Mouse (Mus musculus): ENCODE measurements around the gene Trpm3. TPM values are rescaled to one million over a fixed set of nuclear protein-coding genes. Genes with fewer than 3 reads are reported as not detected.
A peak's percentile ranks its signal among the peaks of the same experiment; 100 is the strongest.

Gene Trpm3
- total RNA-seq, 2 experiments from 2014 or later = 34.1 to 44.8 TPM

- peak; percentile 84 to 90 for DNase-seq (ENCODE audit: low spot score in 2 of 2)
Measured at GRCm38 (mm10) chr19:22915868-22916642, 777.2 kb downstream of the Trpm3 start.

GRCm38 (mm10) chr19:22916643-22917344, 777.9 kb downstream of the Trpm3 start:
- peak; percentile 94 for DNase-seq (ENCODE audit: low spot score in 2 of 2)

- DNase-seq (ENCODE audit: low spot score in 2 of 2) = no peak
Measured at GRCm38 (mm10) chr19:22917345-22917735, 778.5 kb downstream of the Trpm3 start.

- DNase-seq (ENCODE audit: low spot score in 2 of 2) = no peak
Measured at GRCm38 (mm10) chr19:22920949-22921348, 782.1 kb downstream of the Trpm3 start.

GRCm38 (mm10) chr19:22922871-22923670, 784.2 kb downstream of the Trpm3 start:
- DNase-seq (ENCODE audit: low spot score in 2 of 2) = no peak

DNA sequence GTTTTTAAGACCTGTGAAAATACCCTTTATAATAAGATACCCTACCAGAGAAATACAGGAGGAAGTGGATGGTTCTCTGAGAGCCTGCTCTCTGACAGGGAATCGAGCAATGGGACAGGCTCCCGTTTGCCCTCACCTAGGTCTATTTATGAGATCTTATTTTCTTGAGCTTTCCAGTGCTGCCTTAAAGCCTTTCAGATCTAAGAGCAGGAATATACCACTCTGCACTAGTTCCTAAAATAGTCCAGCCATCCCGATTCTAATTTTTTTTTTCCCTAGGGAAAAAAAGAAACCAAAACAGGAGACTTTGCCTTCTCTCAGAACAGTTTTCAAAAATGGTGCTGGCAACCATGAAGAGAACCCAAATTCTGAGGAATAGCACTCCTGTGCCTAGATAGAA, 786.4 kb downstream of the Trpm3 start:
- DNase-seq (ENCODE audit: low spot score in 2 of 2) = no peak

GRCm38 (mm10) chr19:22926753-22927152, 787.9 kb downstream of the Trpm3 start:
- DNase-seq (ENCODE audit: low spot score in 2 of 2) = no peak

- no peak for DNase-seq (ENCODE audit: low spot score in 2 of 2)
Measured at GRCm38 (mm10) chr19:22928366-22928765, 789.5 kb downstream of the Trpm3 start.

DNA sequence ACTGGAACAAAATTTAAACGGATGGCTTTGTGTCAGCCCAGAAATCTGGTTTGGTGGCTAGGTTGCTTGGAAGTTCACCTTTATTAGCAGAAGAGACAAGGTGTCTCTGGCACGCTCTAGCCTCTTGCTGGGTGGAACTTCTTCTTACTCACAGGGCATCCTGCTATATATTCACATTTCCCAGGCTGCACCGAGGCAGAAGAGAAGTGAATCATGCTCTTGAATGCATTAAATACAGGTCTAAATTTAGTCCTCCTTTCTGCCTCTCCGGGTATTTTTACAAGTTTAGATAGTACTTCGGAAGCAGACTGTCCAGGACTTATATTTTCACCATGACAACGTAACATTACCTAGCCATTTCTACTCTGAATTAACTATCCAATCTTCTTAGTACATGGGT, 790.9 kb downstream of the Trpm3 start:
- DNase-seq (ENCODE audit: low spot score in 2 of 2) = no peak

DNA sequence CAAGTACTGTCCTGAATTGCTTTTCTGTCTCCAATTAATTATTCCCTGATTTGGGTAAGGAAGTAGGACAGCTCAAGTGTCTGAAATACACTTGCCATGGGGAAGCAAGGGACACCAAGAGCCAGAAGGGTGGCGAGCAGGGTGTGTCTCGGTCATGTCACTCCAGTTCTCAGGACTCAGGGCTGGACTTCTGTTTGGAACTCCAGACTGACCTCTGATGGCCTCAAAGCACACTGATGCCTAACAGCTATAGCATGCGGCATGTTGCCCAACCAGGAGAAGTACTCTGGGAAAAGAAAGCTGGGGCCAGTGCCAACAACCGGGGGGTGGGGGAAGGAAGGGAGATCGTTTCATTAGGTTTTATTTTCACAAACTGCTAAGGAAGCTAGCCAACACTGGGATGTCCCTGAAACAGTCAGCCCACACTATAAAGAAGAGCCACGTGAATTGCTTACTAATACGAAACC, 791.6 kb downstream of the Trpm3 start:
- DNase-seq (ENCODE audit: low spot score in 2 of 2) = peak; percentile 51 to 59

- DNase-seq (ENCODE audit: low spot score in 2 of 2) = no peak
Measured at GRCm38 (mm10) chr19:22931006-22931405, 792.2 kb downstream of the Trpm3 start.

GRCm38 (mm10) chr19:22935067-22935466, 796.2 kb downstream of the Trpm3 start:
- no peak for DNase-seq (ENCODE audit: low spot score in 2 of 2)

- no peak for DNase-seq (ENCODE audit: low spot score in 2 of 2)
Measured at GRCm38 (mm10) chr19:22938848-22939724, 800.2 kb downstream of the Trpm3 start.

- DNase-seq (ENCODE audit: low spot score in 2 of 2) = no peak
Measured at GRCm38 (mm10) chr19:22939836-22940235, 801.0 kb downstream of the Trpm3 start.

DNA sequence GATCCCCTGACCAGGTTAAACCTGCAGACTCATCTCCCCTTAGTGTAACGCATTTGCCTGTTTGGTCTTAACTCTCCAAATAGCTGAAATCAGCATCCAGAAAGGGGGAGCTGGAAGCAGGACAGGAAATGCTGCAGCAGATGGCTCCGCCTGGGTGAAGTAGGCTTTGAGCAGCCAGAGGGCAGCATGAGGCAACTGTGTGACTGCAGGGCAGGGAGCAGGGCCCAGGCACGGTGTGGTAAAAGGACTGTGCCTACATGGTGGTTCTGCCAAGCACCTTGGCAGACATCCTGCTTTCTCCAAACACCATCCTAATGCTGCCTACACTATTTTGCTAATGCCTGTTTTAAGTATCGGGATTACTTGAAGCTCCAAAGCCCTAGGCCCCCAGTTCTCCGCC, 801.6 kb downstream of the Trpm3 start:
- peak; percentile 78 to 83 for DNase-seq (ENCODE audit: low spot score in 2 of 2)

- no peak for DNase-seq (ENCODE audit: low spot score in 2 of 2)
Measured at GRCm38 (mm10) chr19:22940956-22941355, 802.1 kb downstream of the Trpm3 start.

DNA sequence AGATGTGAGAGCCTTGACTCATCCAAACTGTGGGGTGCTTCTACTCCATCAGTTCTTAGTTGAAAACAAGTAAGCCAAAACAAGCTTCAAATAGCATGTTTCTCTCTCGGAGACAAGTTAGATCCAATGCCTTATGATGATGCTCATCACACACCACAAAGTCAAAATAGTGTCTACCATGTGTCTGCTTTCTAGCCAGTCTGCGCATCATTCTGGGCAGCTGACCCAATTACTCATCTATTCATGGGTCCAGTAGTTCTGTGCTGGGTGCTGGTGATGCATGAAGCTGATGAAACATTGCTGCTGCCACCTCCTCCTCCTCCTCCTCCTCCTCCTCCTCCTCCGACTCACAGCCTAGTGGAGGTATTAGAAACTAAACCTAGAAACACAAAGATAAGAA, 813.6 kb downstream of the Trpm3 start:
- DNase-seq (ENCODE audit: low spot score in 2 of 2) = no peak

DNA sequence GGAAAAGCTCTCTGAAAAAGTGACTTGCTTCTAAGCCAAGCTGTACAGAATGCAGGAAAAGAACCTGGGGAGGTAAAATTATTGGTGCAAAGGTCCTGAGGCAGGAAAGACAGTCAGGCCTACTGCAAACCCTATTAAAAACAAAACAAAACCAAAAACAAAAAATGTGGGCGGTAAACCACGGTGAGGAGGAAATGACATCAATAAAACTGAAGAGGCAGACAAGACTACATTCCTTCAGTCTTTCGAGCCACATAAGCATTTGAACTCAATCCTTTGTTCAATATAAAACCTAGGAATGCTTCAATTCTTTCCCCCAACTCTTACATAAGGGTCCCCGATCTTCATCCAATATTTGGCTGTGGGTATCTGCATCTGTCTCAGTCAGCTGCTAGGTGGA, 814.3 kb downstream of the Trpm3 start:
- DNase-seq (ENCODE audit: low spot score in 2 of 2) = no peak

- DNase-seq (ENCODE audit: low spot score in 2 of 2) = peak in 1 of 2 experiments; percentile 45
Measured at GRCm38 (mm10) chr19:22958414-22958813, 819.6 kb downstream of the Trpm3 start.

- no peak for DNase-seq (ENCODE audit: low spot score in 2 of 2)
Measured at GRCm38 (mm10) chr19:22960450-22961265, 821.8 kb downstream of the Trpm3 start.
